Mouse (Mus musculus) G1E (cell line): ENCODE measurements around the gene Trmt1. TPM values are rescaled to one million over a fixed set of nuclear protein-coding genes. Genes with fewer than 3 reads are reported as not detected.

ENCODE experiments used
- ATAC-seq: 2 replicates; pipeline ENCODE4 v1.8.0; 2016; ENCODE audit warnings: mild to moderate bottlenecking; ENCODE audit not compliant: insufficient number of reproducible peaks, poor library complexity, low FRiP score, severe bottlenecking; ENCODE audit errors: extremely low read depth
- DNase-seq: peaks from one replicate; pipeline ENCODE4 v3.0.0; 2012; ENCODE audit warnings: low spot score
- H3K27me3 ChIP-seq: 2 replicates; pipeline ENCODE4 v1.6.1; 2012; ENCODE audit warnings: mild to moderate bottlenecking, low read length, inconsistent platforms; ENCODE audit not compliant: insufficient read depth
- H3K36me3 ChIP-seq: replicated peaks from 2 replicates; pipeline ENCODE3; 2012; ENCODE audit warnings: mild to moderate bottlenecking, inconsistent platforms
- H3K4me1 ChIP-seq: 2 replicates; pipeline ENCODE4 v1.6.1; 2012; ENCODE audit warnings: low read depth, low read length, inconsistent platforms, mixed read lengths; ENCODE audit not compliant: insufficient read depth
- H3K4me3 ChIP-seq: 2 replicates; pipeline ENCODE4 v1.5.1; 2012; ENCODE audit warnings: low read depth, mild to moderate bottlenecking, inconsistent platforms, low read length, moderate library complexity, mixed read lengths
- H3K9me3 ChIP-seq: replicated peaks from 2 replicates; pipeline ENCODE4 v1.6.1; 2012; ENCODE audit warnings: inconsistent platforms
- CTCF ChIP-seq: IDR thresholded peaks from 2 replicates; pipeline ENCODE4 v1.5.1; 2012; ENCODE audit warnings: low read depth, low read length, inconsistent platforms, mixed read lengths
- GATA1 ChIP-seq: IDR thresholded peaks from 2 replicates; pipeline ENCODE4 v1.6.1; 2012; ENCODE audit warnings: borderline replicate concordance, low read length, inconsistent platforms, mixed read lengths
- GATA2 ChIP-seq: IDR thresholded peaks from 2 replicates; pipeline ENCODE4 v1.6.1; 2012; ENCODE audit warnings: low read depth, low read length, inconsistent platforms, borderline replicate concordance
- POLR2AphosphoS5 ChIP-seq: IDR thresholded peaks from 2 replicates; pipeline ENCODE4 v1.6.1; 2012; ENCODE audit warnings: low read depth, low read length, inconsistent platforms; ENCODE audit not compliant: insufficient replicate concordance
- TAL1 ChIP-seq: conservative IDR thresholded peaks from 2 replicates; pipeline ENCODE4 v1.6.1; 2012; ENCODE audit warnings: low read depth, low read length, inconsistent platforms, mixed read lengths
- polyA plus RNA-seq: library from polyadenylated mRNA; stranded (reverse); fragments of >175 nt; gene quantifications from 2 replicates; pipeline ENCODE4 v1.2.3, GENCODE M21; 2012
- total RNA-seq, 2 experiments: library from RNA; stranded (forward) in 1 of 2; stranded (reverse) in 1 of 2; fragments of 200-1000 nt in 1 of 2; fragments of >200 nt in 1 of 2; fragmentation: Nextera tagmentation in 1 of 2; gene quantifications; 2 replicates each; pipeline ENCODE4 v1.2.3; 2014 to 2017

Gene Trmt1
- total and polyA plus RNA-seq, 3 experiments = 64.9 to 244 (median 68.2) TPM

- Histone ChIP-seq H3K4me3 (no peak overlapping the region), H3K27me3 (peaks cover 2% of the 10 kb centered on the region; the same call in 1 of the 2 replicates), H3K36me3 (peaks cover 55% of the 10 kb centered on the region), H3K4me1 (peaks cover 94% of the 10 kb centered on the region), H3K9me3 (no peaks in the 10 kb centered on the region)
- no peak for TF ChIP-seq GATA2
- TF ChIP-seq CTCF = no peak
- TF ChIP-seq POLR2AphosphoS5 = no peak
- TF ChIP-seq GATA1 = no peak
- no peak for TF ChIP-seq TAL1
- ATAC-seq = no peak
- no peak for DNase-seq
These were observed 47.9 kb downstream of the Trmt1 start for GRCm38 (mm10) chr8:84733959-84734358.

- DNase-seq = no peak
- H3K27me3 ChIP-seq = peaks cover 2% of the 10 kb centered on the region; the same call in 1 of the 2 replicates
- H3K9me3 ChIP-seq = no peaks in the 10 kb centered on the region
- TF ChIP-seq GATA1 (no peak), POLR2AphosphoS5 (no peak), TAL1 (no peak), GATA2 (no peak), CTCF (no peak)
- no peak for ATAC-seq
- peaks cover 93% of the 10 kb centered on the region for H3K4me1 ChIP-seq
- peaks cover 50% of the 10 kb centered on the region for H3K36me3 ChIP-seq
- H3K4me3 ChIP-seq = no peak overlapping the region
These were observed 48.6 kb downstream of the Trmt1 start for GRCm38 (mm10) chr8:84734680-84735079.

GRCm38 (mm10) chr8:84735597-84735996, 49.5 kb downstream of the Trmt1 start:
- Histone ChIP-seq H3K4me3 (no peak overlapping the region), H3K36me3 (peaks cover 44% of the 10 kb centered on the region), H3K9me3 (no peaks in the 10 kb centered on the region), H3K4me1 (peaks cover 93% of the 10 kb centered on the region), H3K27me3 (peaks cover 4% of the 10 kb centered on the region)
- no peak for TF ChIP-seq GATA2
- no peak for TF ChIP-seq CTCF
- no peak for TF ChIP-seq POLR2AphosphoS5
- TF ChIP-seq TAL1 = no peak
- no peak for TF ChIP-seq GATA1
- ATAC-seq = no peak
- DNase-seq = no peak

- TF ChIP-seq GATA2 (no peak), TAL1 (no peak), POLR2AphosphoS5 (no peak), CTCF (no peak), GATA1 (no peak)
- peaks cover 4% of the 10 kb centered on the region for H3K27me3 ChIP-seq
- no peak for DNase-seq
- ATAC-seq = no peak
- no peaks in the 10 kb centered on the region for H3K9me3 ChIP-seq
- peaks cover 94% of the 10 kb centered on the region for H3K4me1 ChIP-seq
- no peak overlapping the region for H3K4me3 ChIP-seq
- H3K36me3 ChIP-seq = peaks cover 49% of the 10 kb centered on the region
These were observed 50.4 kb downstream of the Trmt1 start for GRCm38 (mm10) chr8:84736521-84736920.

GRCm38 (mm10) chr8:84737608-84738007, 51.5 kb downstream of the Trmt1 start:
- Histone ChIP-seq H3K9me3 (no peaks in the 10 kb centered on the region), H3K4me3 (peak overlapping the region; percentile 59; the same call in 1 of the 2 replicates), H3K36me3 (peaks cover 43% of the 10 kb centered on the region), H3K4me1 (peaks cover 94% of the 10 kb centered on the region), H3K27me3 (peaks cover 4% of the 10 kb centered on the region)
- ATAC-seq (peak; percentile 70), DNase-seq (peak; percentile 69)
- TF ChIP-seq POLR2AphosphoS5 (no peak), CTCF (peak; percentile 86), GATA1 (no peak), TAL1 (no peak), GATA2 (no peak)

- H3K4me1 ChIP-seq = peaks cover 94% of the 10 kb centered on the region
- no peak for TF ChIP-seq GATA1
- no peak for TF ChIP-seq CTCF
- no peak for TF ChIP-seq TAL1
- no peak for TF ChIP-seq GATA2
- TF ChIP-seq POLR2AphosphoS5 = no peak
- H3K9me3 ChIP-seq = no peaks in the 10 kb centered on the region
- peak overlapping the region; percentile 59; the same call in 1 of the 2 replicates for H3K4me3 ChIP-seq
- peaks cover 37% of the 10 kb centered on the region for H3K36me3 ChIP-seq
- H3K27me3 ChIP-seq = peaks cover 4% of the 10 kb centered on the region
- no peak for DNase-seq
- ATAC-seq = no peak
These were observed 52.2 kb downstream of the Trmt1 start for GRCm38 (mm10) chr8:84738266-84738665.
